Mouse (Mus musculus) forebrain, embryonic 16.5 days (tissue): ENCODE data around the gene Myo3b. TPM values are rescaled to one million over a fixed set of nuclear protein-coding genes. Genes with fewer than 3 reads are reported as not detected.
A peak's percentile ranks its signal among the peaks of the same experiment; 100 is the strongest.

Experiments used
- ATAC-seq: fragments of 200-750 bp; cut with Nextera tagmentation; 2 replicates; pipeline ENCODE4 v1.8.0; 2017; ENCODE audit warnings: mild to moderate bottlenecking, moderate library complexity
- H3K27ac ChIP-seq: fragments of 300-500 bp; sonication (generic); 2 replicates; pipeline ENCODE4 v1.5.1; 2014; ENCODE audit warnings: low read length, control low read depth
- H3K27me3 ChIP-seq: fragments of 300-500 bp; sonication (generic); replicated peaks from 2 replicates; pipeline ENCODE4 v1.6.1; 2014; ENCODE audit warnings: low read length; ENCODE audit not compliant: control insufficient read depth, insufficient read depth
- H3K36me3 ChIP-seq: fragments of 300-500 bp; sonication (generic); 2 replicates; pipeline ENCODE4 v1.6.1; 2014; ENCODE audit not compliant: control insufficient read depth, insufficient read depth
- H3K4me1 ChIP-seq: fragments of 300-500 bp; sonication (generic); replicated peaks from 2 replicates; pipeline ENCODE4 v1.6.1; 2014; ENCODE audit warnings: low read length; ENCODE audit not compliant: control insufficient read depth, insufficient read depth
- H3K4me2 ChIP-seq: fragments of 300-500 bp; sonication (generic); 2 replicates; pipeline ENCODE4 v1.6.1; 2014; ENCODE audit warnings: mild to moderate bottlenecking, low read length, control low read depth
- H3K4me3 ChIP-seq: fragments of 300-500 bp; sonication (generic); replicated peaks from 2 replicates; pipeline ENCODE4 v1.5.1; 2014; ENCODE audit warnings: mild to moderate bottlenecking, low read length, control low read depth
- H3K9ac ChIP-seq: fragments of 300-500 bp; sonication (generic); replicated peaks from 2 replicates; pipeline ENCODE4 v1.6.1; 2014; ENCODE audit warnings: low read depth, low read length, control low read depth
- H3K9me3 ChIP-seq: fragments of 300-500 bp; sonication (generic); 2 replicates; pipeline ENCODE4 v1.6.1; 2016; ENCODE audit warnings: low read length; ENCODE audit not compliant: control insufficient read depth
- WGBS: fragments of 180-500 bp; shearing (Covaris S2); extraction: QIAGEN DNeasy Blood & Tissue Kit; methylation state at CpG from one replicate; pipeline ENCODE4 v1.1.7; 2014; 5-methylcytosine and 5-hydroxymethylcytosine counted together
- polyA plus RNA-seq: library from polyadenylated mRNA; unstranded; fragments of >200 nt; fragmentation: Nextera tagmentation; extraction: Ambion mirVana; gene quantifications from 2 replicates; pipeline ENCODE4 v1.2.1, GENCODE M21; 2015

Gene Myo3b
- polyA plus RNA-seq, 1 experiment from 2014 or later: 0.34 TPM

- WGBS: 8% methylated on average over 7 of the region's 7 CpGs
- H3K36me3 ChIP-seq: no peaks in the 10 kb centered on the region
- no peak overlapping the region for H3K9ac ChIP-seq
- H3K27me3 ChIP-seq: no peaks in the 10 kb centered on the region; the same call in 1 of the 2 replicates
- H3K4me2 ChIP-seq: peak overlapping the region; percentile 31
- no peaks in the 10 kb centered on the region for H3K9me3 ChIP-seq
- peaks cover 26% of the 10 kb centered on the region for H3K4me1 ChIP-seq
- H3K4me3 ChIP-seq: no peak overlapping the region
- H3K27ac ChIP-seq: no peak overlapping the region
- peak; percentile 78 for ATAC-seq
These were observed 405.2 kb downstream of the Myo3b start for GRCm38 (mm10) chr2:70444141-70444540.

- H3K9me3 ChIP-seq: no peaks in the 10 kb centered on the region
- 6% methylated on average over 12 of the region's 12 CpGs for WGBS
- 0 out of 2 replicates have a peak overlapping the region, but pooled peaks have one; percentile 0 for H3K4me3 ChIP-seq
- no peaks in the 10 kb centered on the region for H3K4me1 ChIP-seq
- no peak overlapping the region for H3K27ac ChIP-seq
- H3K4me2 ChIP-seq: peak overlapping the region; percentile 16
- peak; percentile 45; the same call in 1 of the 2 replicates for ATAC-seq
- no peak overlapping the region for H3K9ac ChIP-seq
- H3K27me3 ChIP-seq: peaks cover 9% of the 10 kb centered on the region; the same call in 1 of the 2 replicates
- H3K36me3 ChIP-seq: no peaks in the 10 kb centered on the region
These were observed 417.3 kb downstream of the Myo3b start for GRCm38 (mm10) chr2:70456205-70456604.

DNA sequence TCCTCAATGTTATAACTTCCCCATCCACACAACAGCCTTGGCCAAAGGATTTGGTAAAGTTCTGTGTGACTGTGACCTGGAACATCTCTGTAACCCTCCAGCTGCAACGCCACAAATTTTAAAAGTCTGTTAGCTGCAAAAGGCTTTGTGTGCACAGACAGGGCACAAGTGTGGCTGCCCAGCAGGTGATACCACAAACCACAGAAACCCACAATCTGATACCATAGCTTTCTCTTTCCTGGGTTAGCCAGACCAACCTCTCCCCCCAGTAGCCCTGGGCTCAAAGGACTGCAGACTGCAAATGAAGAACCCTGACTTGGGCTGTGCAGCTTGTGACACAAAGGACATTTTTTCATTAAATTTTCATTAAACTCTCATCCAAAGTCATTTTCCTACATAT, 424.7 kb downstream of the Myo3b start:
- no peak overlapping the region for H3K9ac ChIP-seq
- 96% methylated on average over 1 of the region's 1 CpGs for WGBS
- no peak overlapping the region for H3K4me2 ChIP-seq
- H3K27me3 ChIP-seq: peaks cover 2% of the 10 kb centered on the region; the same call in 1 of the 2 replicates
- no peaks in the 10 kb centered on the region for H3K36me3 ChIP-seq
- no peaks in the 10 kb centered on the region for H3K9me3 ChIP-seq
- no peak overlapping the region for H3K27ac ChIP-seq
- no peaks in the 10 kb centered on the region for H3K4me1 ChIP-seq
- H3K4me3 ChIP-seq: no peak overlapping the region
- ATAC-seq: no peak

DNA sequence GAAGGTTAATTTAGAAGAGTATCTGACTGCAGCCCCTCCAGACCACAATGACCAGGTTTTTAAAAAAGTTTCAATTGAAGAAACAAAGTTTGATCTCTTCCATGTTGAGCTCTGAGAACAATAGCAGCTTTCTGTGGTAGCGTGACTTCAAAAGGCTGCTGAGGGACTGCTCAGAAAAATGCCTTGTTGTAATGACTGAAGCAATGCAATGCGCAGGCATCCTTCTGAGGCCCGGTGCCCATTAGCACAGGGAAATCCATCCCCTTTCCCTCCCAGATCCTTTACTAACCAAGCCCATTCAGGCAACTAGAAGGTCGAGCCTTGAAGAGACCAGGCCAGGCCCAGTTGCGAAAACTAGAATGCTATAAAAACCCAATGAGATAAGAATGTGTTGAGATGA, 432.2 kb downstream of the Myo3b start:
- H3K9ac ChIP-seq: no peak overlapping the region
- H3K36me3 ChIP-seq: no peaks in the 10 kb centered on the region
- H3K4me1 ChIP-seq: peaks cover 31% of the 10 kb centered on the region
- no peak overlapping the region for H3K4me3 ChIP-seq
- no peak overlapping the region for H3K27ac ChIP-seq
- H3K4me2 ChIP-seq: no peak overlapping the region
- no peak for ATAC-seq
- WGBS: 13% methylated on average over 5 of the region's 5 CpGs
- peaks cover 48% of the 10 kb centered on the region for H3K27me3 ChIP-seq
- H3K9me3 ChIP-seq: no peaks in the 10 kb centered on the region

GRCm38 (mm10) chr2:70471861-70472620, 433.1 kb downstream of the Myo3b start:
- Histone ChIP-seq H3K4me2 (peak overlapping the region; percentile 72), H3K4me1 (peaks cover 39% of the 10 kb centered on the region), H3K9ac (peak overlapping the region; percentile 26; the same call in 1 of the 2 replicates), H3K4me3 (peak overlapping the region; percentile 42), H3K9me3 (no peaks in the 10 kb centered on the region), H3K36me3 (no peaks in the 10 kb centered on the region), H3K27ac (no peak overlapping the region), H3K27me3 (peaks cover 56% of the 10 kb centered on the region)
- no peak for ATAC-seq
- WGBS: under 1% methylated on average over 48 of the region's 48 CpGs

Other genes with a start within 250 kb of the Myo3b start
- 1.9 and 2.5 TPM in 2 replicates for gene Ccdc173, start 249.6 kb upstream of the Myo3b start, polyA plus RNA-seq
- 35.7 and 40.5 TPM in 2 replicates for gene Phospho2, start 249.5 kb upstream of the Myo3b start, polyA plus RNA-seq
- 71.7 and 81.2 TPM in 2 replicates for gene Klhl23, start 217.2 kb upstream of the Myo3b start, polyA plus RNA-seq
- gene Ssb, start 177.6 kb upstream of the Myo3b start, polyA plus RNA-seq: 265 and 292 TPM in 2 replicates
- gene Mettl5, start 153.5 kb upstream of the Myo3b start, polyA plus RNA-seq: 25.2 and 27.7 TPM in 2 replicates
- gene Ubr3, start 141.9 kb upstream of the Myo3b start, polyA plus RNA-seq: 15.6 and 18.2 TPM in 2 replicates